Mouse (Mus musculus): Measurements from ENCODE around the gene Neu3. TPM values are rescaled to one million over a fixed set of nuclear protein-coding genes. Genes with fewer than 3 reads are reported as not detected.
"Not testable (repeated sequence)": the region's sequence is repeated elsewhere in the genome, so short reads cannot be mapped to it uniquely, and the experiment has no call there.

The Neu3 gene
- total RNA-seq, 2 experiments from 2014 or later: 2.8 to 2.9 TPM

DNA sequence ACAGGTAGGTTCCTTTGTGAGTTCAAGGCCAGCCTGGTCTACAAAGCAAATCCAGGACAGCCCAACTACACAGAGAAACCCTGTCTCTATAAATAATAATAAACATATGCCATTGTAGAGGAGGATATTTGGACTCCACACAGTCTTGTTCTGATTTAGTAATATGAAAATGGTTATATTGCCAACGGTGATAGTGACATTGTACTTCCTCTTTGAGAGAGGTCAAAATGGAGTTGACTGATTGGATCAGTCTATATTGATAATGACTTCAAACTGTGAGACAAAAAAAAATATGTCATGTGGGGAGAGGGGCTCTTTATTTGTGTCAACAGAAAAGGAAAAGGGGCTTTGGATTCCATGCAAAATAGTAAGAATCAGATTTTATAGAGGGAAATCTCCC, 22.9 kb downstream of the Neu3 start:
- no peak for TF ChIP-seq CTCF (IDR thresholded peaks at IDR 0.05)
- intact Hi-C loops (cut with DNase I): no loop called here
- DNase-seq (ENCODE audit: extremely low spot score in 1 of 2, low spot score in 2 of 2): no peak
- H3K27ac ChIP-seq: no peak overlapping the region
- no peak overlapping the region for H3K4me3 ChIP-seq

GRCm38 (mm10) chr7:99804033-99804432, 24.2 kb downstream of the Neu3 start:
- H3K4me3 ChIP-seq; intact Hi-C loops (cut with DNase I); H3K27ac ChIP-seq; DNase-seq (ENCODE audit: extremely low spot score in 1 of 2, low spot score in 2 of 2): not testable (repeated sequence)

GRCm38 (mm10) chr7:99803535-99803934, 24.7 kb downstream of the Neu3 start:
- no peak for TF ChIP-seq CTCF (IDR thresholded peaks at IDR 0.05)
- H3K4me3 ChIP-seq: no peak overlapping the region
- no peak overlapping the region for H3K27ac ChIP-seq
- no peak for DNase-seq (ENCODE audit: extremely low spot score in 1 of 2, low spot score in 2 of 2)
- intact Hi-C loops (cut with DNase I): no loop called here

DNA sequence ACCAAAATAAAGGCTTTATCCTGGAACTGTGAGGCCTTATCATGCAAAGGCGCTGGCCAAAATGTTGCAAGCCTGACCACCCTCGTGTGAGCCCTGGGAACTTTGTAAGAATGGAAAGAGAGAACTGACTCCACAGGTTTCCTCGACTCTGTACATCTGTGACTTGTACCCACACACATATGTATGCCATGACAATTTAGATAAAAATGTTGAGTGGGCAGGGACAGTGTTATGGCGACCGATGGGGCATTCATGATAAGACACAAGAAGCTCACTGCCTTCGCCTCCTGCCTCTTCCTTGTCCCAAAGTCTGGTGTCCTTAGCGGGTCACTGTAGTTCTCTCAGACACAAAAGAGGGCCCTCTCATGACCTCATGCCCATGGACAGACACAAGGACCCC, 29.1 kb downstream of the Neu3 start:
- TF ChIP-seq CTCF (IDR thresholded peaks at IDR 0.05): no peak
- intact Hi-C loops (cut with DNase I): loop anchor here (2.0 to 5.0 kb wide), 3 partner anchors 78 to 302 kb away; no protein-coding TSS in a partner anchor

GRCm38 (mm10) chr7:99797911-99798647, 30.1 kb downstream of the Neu3 start:
- H3K4me3 ChIP-seq: no peak overlapping the region
- TF ChIP-seq CTCF (IDR thresholded peaks at IDR 0.05): peak; percentile 81

More for the DNA sequence above, 29.1 kb downstream of the Neu3 start:
- H3K4me3 ChIP-seq: no peak overlapping the region
- H3K27ac ChIP-seq: no peak overlapping the region
- DNase-seq (ENCODE audit: extremely low spot score in 1 of 2, low spot score in 2 of 2): no peak

DNA sequence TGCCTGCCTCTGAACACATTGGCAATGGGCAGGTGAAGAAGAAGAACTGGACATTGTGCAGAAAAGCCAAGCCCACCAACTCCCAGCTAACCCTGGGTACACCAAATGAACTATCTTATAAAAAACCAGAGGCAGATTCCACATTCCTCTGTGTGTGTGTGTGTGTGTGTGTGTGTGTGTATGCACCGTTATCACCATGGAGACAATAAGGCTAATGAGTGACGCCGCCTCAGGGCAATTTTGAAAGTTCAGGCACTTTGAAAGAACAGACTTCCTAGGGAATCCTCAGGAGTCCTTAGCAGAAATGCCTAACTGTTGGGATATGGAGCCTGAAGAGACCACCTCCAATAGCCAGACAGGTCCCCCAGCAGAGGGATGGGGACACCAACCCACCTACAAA, 31.0 kb downstream of the Neu3 start:
- intact Hi-C loops (cut with DNase I): loop anchor here (2.0 to 5.0 kb wide), 3 partner anchors 80 to 300 kb away; no protein-coding TSS in a partner anchor
- no peak for TF ChIP-seq CTCF (IDR thresholded peaks at IDR 0.05)
- Histone ChIP-seq H3K27ac (no peak overlapping the region), H3K4me3 (no peak overlapping the region)
- DNase-seq (ENCODE audit: extremely low spot score in 1 of 2, low spot score in 2 of 2): no peak

More at GRCm38 (mm10) chr7:99797911-99798647, 30.1 kb downstream of the Neu3 start:
- intact Hi-C loops (cut with DNase I): loop anchor here (1.0 to 5.0 kb wide), 5 partner anchors 79 to 301 kb away; no protein-coding TSS in a partner anchor
- no peak overlapping the region for H3K27ac ChIP-seq
- peak; percentile 62 to 64 for DNase-seq (ENCODE audit: extremely low spot score in 1 of 2, low spot score in 2 of 2)

GRCm38 (mm10) chr7:99796471-99796870, 31.7 kb downstream of the Neu3 start:
- intact Hi-C loops (cut with DNase I): loop anchor here (2.0 to 5.0 kb wide), 3 partner anchors 81 to 299 kb away; no protein-coding TSS in a partner anchor
- DNase-seq (ENCODE audit: extremely low spot score in 1 of 2, low spot score in 2 of 2): no peak
- no peak for TF ChIP-seq CTCF (IDR thresholded peaks at IDR 0.05)
- no peak overlapping the region for H3K27ac ChIP-seq
- H3K4me3 ChIP-seq: no peak overlapping the region

- Histone ChIP-seq H3K27ac (no peak overlapping the region), H3K4me3 (no peak overlapping the region)
- no peak for TF ChIP-seq CTCF (IDR thresholded peaks at IDR 0.05)
- intact Hi-C loops (cut with DNase I): loop anchor here (5.0 kb wide), 2 partner anchors 82 to 298 kb away; no protein-coding TSS in a partner anchor
- DNase-seq (ENCODE audit: extremely low spot score in 1 of 2, low spot score in 2 of 2): peak in 1 of 2 experiments; percentile 27
Observed at GRCm38 (mm10) chr7:99795192-99795981, 32.8 kb downstream of the Neu3 start.

DNA sequence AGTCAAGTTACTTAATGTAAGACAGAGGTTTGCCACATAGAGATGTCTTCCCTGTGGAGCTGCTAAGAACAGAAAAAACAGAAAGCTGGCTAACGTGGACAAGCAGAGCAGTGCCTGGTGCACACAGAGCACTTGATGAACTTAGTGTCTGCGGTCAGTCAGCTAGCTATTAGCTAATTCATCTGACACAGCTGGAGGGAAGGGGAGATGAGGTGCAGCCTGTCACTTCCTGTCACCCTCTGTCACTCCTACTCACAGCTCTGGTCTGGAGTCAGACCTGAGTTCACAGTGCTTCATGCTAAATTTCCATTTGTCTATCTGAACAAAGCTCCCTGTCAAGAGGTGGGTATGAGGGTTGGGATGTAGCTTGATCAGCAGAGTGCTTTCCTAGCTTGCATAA, 34.1 kb downstream of the Neu3 start:
- intact Hi-C loops (cut with DNase I): no loop called here
- Histone ChIP-seq H3K27ac (no peak overlapping the region), H3K4me3 (no peak overlapping the region)
- DNase-seq (ENCODE audit: extremely low spot score in 1 of 2, low spot score in 2 of 2): no peak
- no peak for TF ChIP-seq CTCF (IDR thresholded peaks at IDR 0.05)

DNA sequence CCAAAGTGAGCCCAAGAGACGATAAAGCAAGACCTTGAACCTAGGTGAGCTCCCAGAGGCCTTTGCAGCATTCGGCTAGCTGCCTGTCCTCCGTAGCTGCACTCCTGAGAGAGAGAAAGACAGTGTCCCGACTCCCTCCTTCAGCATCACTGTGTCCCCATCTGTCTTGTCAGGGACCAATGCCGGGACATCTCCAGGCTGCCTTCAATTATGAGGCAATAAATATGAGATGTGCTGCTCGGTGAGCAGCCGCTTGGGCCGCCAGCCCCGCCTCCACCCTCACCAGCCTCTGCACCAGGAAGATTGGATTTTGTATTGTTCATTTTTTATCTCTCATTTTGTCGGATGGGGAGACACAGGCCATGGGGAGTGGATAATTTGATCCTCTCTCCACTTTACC, 37.4 kb downstream of the Neu3 start:
- no peak for TF ChIP-seq CTCF (IDR thresholded peaks at IDR 0.05)
- intact Hi-C loops (cut with DNase I): no loop called here
- H3K27ac ChIP-seq: no peak overlapping the region
- no peak for DNase-seq (ENCODE audit: extremely low spot score in 1 of 2, low spot score in 2 of 2)
- H3K4me3 ChIP-seq: no peak overlapping the region

DNA sequence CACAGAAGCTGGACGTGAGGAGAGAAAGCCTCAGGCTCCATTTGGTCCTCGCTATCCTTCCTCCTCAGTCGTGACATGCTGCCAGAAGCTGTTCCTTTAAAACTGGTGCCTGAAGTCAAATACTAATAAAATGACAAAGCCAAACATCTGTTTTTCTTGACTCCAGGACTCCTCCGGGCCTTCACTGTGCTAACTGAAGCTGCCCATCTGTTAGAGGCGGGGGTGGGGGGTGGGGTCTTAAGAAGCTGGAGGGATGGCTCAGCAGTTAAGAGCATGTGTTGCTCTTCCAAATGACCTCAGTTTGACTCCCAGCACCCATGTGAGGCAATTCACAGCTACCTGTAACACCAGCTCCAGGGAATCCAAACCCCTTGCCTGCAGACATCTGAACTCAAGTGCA, 39.7 kb downstream of the Neu3 start:
- TF ChIP-seq CTCF (IDR thresholded peaks at IDR 0.05): no peak
- Histone ChIP-seq H3K4me3 (no peak overlapping the region), H3K27ac (no peak overlapping the region)
- no peak for DNase-seq (ENCODE audit: extremely low spot score in 1 of 2, low spot score in 2 of 2)
- intact Hi-C loops (cut with DNase I): no loop called here

GRCm38 (mm10) chr7:99787935-99788334, 40.3 kb downstream of the Neu3 start:
- intact Hi-C loops (cut with DNase I): no loop called here
- H3K4me3 ChIP-seq: no peak overlapping the region
- TF ChIP-seq CTCF (IDR thresholded peaks at IDR 0.05): no peak
- no peak for DNase-seq (ENCODE audit: extremely low spot score in 1 of 2, low spot score in 2 of 2)
- no peak overlapping the region for H3K27ac ChIP-seq

Data from left cerebral cortex, adult 2 months (tissue).